Mouse (Mus musculus): ENCODE measurements around the gene Otud7b.

- TF ChIP-seq CTCF (IDR thresholded peaks at IDR 0.05; ENCODE audit: control insufficient read depth, insufficient read depth, insufficient read length) (no peak), MAX (IDR thresholded peaks at IDR 0.05) (peak; percentile 19)
Measured at GRCm38 (mm10) chr3:96057747-96058204, 46.6 kb upstream of the Otud7b start.

Data from C2C12 (cell line).